Mouse (Mus musculus): ENCODE results near the gene Myo9a.
"Not testable (repeated sequence)": the region's sequence is repeated elsewhere in the genome, so short reads cannot be mapped to it uniquely, and the experiment has no call there.

Myo9a gene

GRCm38 (mm10) chr9:59751066-59751581 is 428 bp downstream of the Myo9a start:
- DNase-seq (ENCODE audit: low spot score in 2 of 2): peak; percentile 87 to 88

- no peak for DNase-seq (ENCODE audit: low spot score in 2 of 2)
Observed at GRCm38 (mm10) chr9:59751966-59752365, 1.3 kb downstream of the Myo9a start.

- DNase-seq (ENCODE audit: low spot score in 2 of 2): no peak
Observed at GRCm38 (mm10) chr9:59755199-59755598, 4.5 kb downstream of the Myo9a start.

GRCm38 (mm10) chr9:59757016-59757415 is 6.3 kb downstream of the Myo9a start:
- not testable (repeated sequence) for DNase-seq (ENCODE audit: low spot score in 2 of 2)

GRCm38 (mm10) chr9:59760515-59760914 is 9.8 kb downstream of the Myo9a start:
- no peak for DNase-seq (ENCODE audit: low spot score in 2 of 2)

GRCm38 (mm10) chr9:59766966-59767461 is 16.3 kb downstream of the Myo9a start:
- not testable (repeated sequence) for DNase-seq (ENCODE audit: low spot score in 2 of 2)

GRCm38 (mm10) chr9:59806046-59806774 is 55.5 kb downstream of the Myo9a start:
- not testable (repeated sequence) for DNase-seq (ENCODE audit: low spot score in 2 of 2)

GRCm38 (mm10) chr9:59884551-59884950 is 133.9 kb downstream of the Myo9a start:
- no peak for DNase-seq (ENCODE audit: low spot score in 2 of 2)

- peak in 1 of 2 experiments; percentile 1 for DNase-seq (ENCODE audit: low spot score in 2 of 2)
Observed at GRCm38 (mm10) chr9:59903382-59903781, 152.7 kb downstream of the Myo9a start.

GRCm38 (mm10) chr9:59914761-59915160 is 164.1 kb downstream of the Myo9a start:
- DNase-seq (ENCODE audit: low spot score in 2 of 2): no peak

GRCm38 (mm10) chr9:59930248-59930647 is 179.6 kb downstream of the Myo9a start:
- no peak for DNase-seq (ENCODE audit: low spot score in 2 of 2)

- DNase-seq (ENCODE audit: low spot score in 2 of 2): not testable (repeated sequence)
Observed at GRCm38 (mm10) chr9:59935866-59936265, 185.2 kb downstream of the Myo9a start.

- no peak for DNase-seq (ENCODE audit: low spot score in 2 of 2)
Observed at GRCm38 (mm10) chr9:59938529-59938928, 187.8 kb downstream of the Myo9a start.

- no peak for DNase-seq (ENCODE audit: low spot score in 2 of 2)
Observed at GRCm38 (mm10) chr9:59939691-59940090, 189.0 kb downstream of the Myo9a start.

GRCm38 (mm10) chr9:59940913-59941884 is 190.5 kb downstream of the Myo9a start:
- DNase-seq (ENCODE audit: low spot score in 2 of 2): no peak

- DNase-seq (ENCODE audit: low spot score in 2 of 2): peak; percentile 25 to 37
Observed at GRCm38 (mm10) chr9:59941885-59942350, 191.2 kb downstream of the Myo9a start.

- DNase-seq (ENCODE audit: low spot score in 2 of 2): no peak
Observed at GRCm38 (mm10) chr9:59942501-59943085, 191.9 kb downstream of the Myo9a start.

- no peak for DNase-seq (ENCODE audit: low spot score in 2 of 2)
Observed at GRCm38 (mm10) chr9:59943826-59944225, 193.1 kb downstream of the Myo9a start.

GRCm38 (mm10) chr9:59945241-59945640 is 194.5 kb downstream of the Myo9a start:
- no peak for DNase-seq (ENCODE audit: low spot score in 2 of 2)

GRCm38 (mm10) chr9:59947271-59947670 is 196.6 kb downstream of the Myo9a start:
- DNase-seq (ENCODE audit: low spot score in 2 of 2): no peak

- DNase-seq (ENCODE audit: low spot score in 2 of 2): no peak
Observed at GRCm38 (mm10) chr9:59948226-59948625, 197.5 kb downstream of the Myo9a start.
